In the genomic region with DNA sequence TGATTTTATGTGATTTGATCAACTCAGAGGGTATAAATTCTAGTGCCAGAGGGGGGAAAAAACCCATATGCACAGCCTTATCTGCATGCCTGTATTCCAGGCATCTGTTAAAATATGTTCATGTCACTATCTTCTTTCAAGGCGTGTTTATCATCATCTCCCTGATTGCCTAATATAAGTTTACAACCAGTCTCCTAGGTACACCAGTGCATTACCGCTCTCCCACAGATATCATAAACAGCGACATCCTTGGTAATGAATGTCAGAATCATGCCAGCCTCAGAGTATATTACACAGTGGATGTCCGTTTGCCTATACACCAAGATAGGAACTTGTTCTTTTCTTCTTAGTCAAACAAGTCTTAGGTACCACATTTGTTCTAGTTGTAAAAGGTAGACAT, we compare ENCODE assay signal across 15 mouse cellular contexts.
"Had no signal": no experiment of that assay in that cellular context is flagged by ENCODE, and none has a peak within 500 bp of the region (broad histone marks: within the 10 kb centered on the region; RNA-seq: fewer than 3 reads in every experiment).

No protein-coding gene starts in this region.

- DNase-seq: retina, postnatal 1 day; right cerebral cortex, adult 18-20 months; right cerebral cortex, postnatal 14 days; right cerebral cortex, postnatal 25 days; right cerebral cortex, postnatal 4 days; spleen, adult 18-20 months; thymus, adult 18-20 months; thymus, adult 2 months; thymus, postnatal 14 days; thymus, postnatal 25 days; thymus, postnatal 36 days; thymus, postnatal 4 days had no signal

- H3K4me2 ChIP-seq: neural tube, embryonic 12.5 days; stomach, embryonic 15.5 days had no signal

- H3K27ac ChIP-seq: neural tube, embryonic 12.5 days; stomach, embryonic 15.5 days; stomach, postnatal 0 days had no signal

- H3K4me1 ChIP-seq: neural tube, embryonic 12.5 days; stomach, embryonic 15.5 days had no signal

- H3K9ac ChIP-seq: neural tube, embryonic 12.5 days; stomach, embryonic 15.5 days had no signal

- H3K36me3 ChIP-seq: neural tube, embryonic 12.5 days; stomach, embryonic 15.5 days had no signal

- H3K4me3 ChIP-seq: neural tube, embryonic 12.5 days; stomach, embryonic 15.5 days had no signal

- H3K9me3 ChIP-seq: neural tube, embryonic 12.5 days; stomach, embryonic 15.5 days had no signal

- H3K27me3 ChIP-seq: neural tube, embryonic 12.5 days; stomach, embryonic 15.5 days had no signal
